ENCODE assay signal across 20 mouse cellular contexts in the genomic region with DNA sequence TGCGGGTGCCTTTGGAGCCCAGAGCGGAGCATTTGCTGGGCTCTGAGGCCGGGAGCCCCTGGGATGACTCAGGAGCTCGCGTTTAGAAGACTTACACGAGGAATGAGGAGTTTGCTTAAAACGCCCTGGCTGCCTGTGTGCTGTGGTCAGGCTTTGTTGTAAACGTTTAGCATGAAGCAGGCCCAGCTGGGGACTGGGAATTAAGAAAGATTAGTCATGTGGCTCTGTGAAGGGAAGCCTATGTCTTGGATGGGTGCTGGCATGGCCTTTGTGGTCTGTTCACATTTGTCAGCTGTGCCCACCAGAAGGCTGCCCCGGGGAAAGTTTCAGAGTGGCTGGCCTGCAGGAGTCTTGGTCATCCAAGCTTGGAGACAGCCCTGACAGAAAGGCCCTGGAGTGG.
DNase-seq lines count a peak whose midpoint lies in the region; ATAC-seq and TF ChIP-seq lines count a peak whose summit lies in the region.
"Had no signal": no experiment of that assay in that cellular context is flagged by ENCODE, and none has a peak within 500 bp of the region (broad histone marks: within the 10 kb centered on the region; RNA-seq: fewer than 3 reads in every experiment).

No protein-coding gene starts in this region.

- H3K4me3 ChIP-seq in lung, embryonic 14.5 days (ENCODE audit: low read depth, low read length): no peak overlapping the region
- H3K4me3 ChIP-seq in lung, postnatal 0 days (ENCODE audit: low read depth, low read length): no peak overlapping the region
- H3K4me3 ChIP-seq in C2C12 (ENCODE audit: insufficient read depth, poor library complexity, severe bottlenecking): no peak overlapping the region
- H3K4me3 ChIP-seq in embryonic facial prominence, embryonic 14.5 days (ENCODE audit: low read depth, low read length): no peak overlapping the region
- H3K4me3 ChIP-seq in stomach, embryonic 15.5 days (replicated peaks): no peak overlapping the region
- H3K4me3 ChIP-seq: embryonic facial prominence, embryonic 12.5 days; forebrain, embryonic 13.5 days; heart, embryonic 15.5 days; hindbrain, embryonic 15.5 days; liver, embryonic 12.5 days had no signal

- H3K27me3 ChIP-seq in lung, embryonic 14.5 days (ENCODE audit: insufficient read depth, low read length): no peaks in the 10 kb centered on the region
- H3K27me3 ChIP-seq in lung, postnatal 0 days (replicated peaks; ENCODE audit: insufficient read depth, low read length): no peaks in the 10 kb centered on the region
- no peaks in the 10 kb centered on the region for H3K27me3 ChIP-seq in C2C12 (ENCODE audit: control insufficient read depth, insufficient read depth, insufficient read length)
- H3K27me3 ChIP-seq in embryonic facial prominence, embryonic 14.5 days (replicated peaks; ENCODE audit: control insufficient read depth, insufficient read depth, low read length): no peaks in the 10 kb centered on the region
- H3K27me3 ChIP-seq in stomach, embryonic 15.5 days (replicated peaks): no peaks in the 10 kb centered on the region
- H3K27me3 ChIP-seq: embryonic facial prominence, embryonic 12.5 days; hindbrain, embryonic 15.5 days had no signal

- 54% methylated on average over 9 of the region's 9 CpGs for WGBS in lung, embryonic 14.5 days
- WGBS in lung, postnatal 0 days: 63% methylated on average over 9 of the region's 9 CpGs
- WGBS in embryonic facial prominence, embryonic 14.5 days: 40% methylated on average over 8 of the region's 9 CpGs
- WGBS in stomach, embryonic 15.5 days: 50% methylated on average over 9 of the region's 9 CpGs

- no peaks in the 10 kb centered on the region for H3K36me3 ChIP-seq in lung, embryonic 14.5 days (ENCODE audit: insufficient read depth)
- H3K36me3 ChIP-seq in lung, postnatal 0 days (ENCODE audit: insufficient read depth, low read length): no peaks in the 10 kb centered on the region
- H3K36me3 ChIP-seq in C2C12 (ENCODE audit: control insufficient read depth, insufficient read depth): peaks cover 5% of the 10 kb centered on the region
- no peaks in the 10 kb centered on the region for H3K36me3 ChIP-seq in embryonic facial prominence, embryonic 14.5 days (ENCODE audit: control insufficient read depth, insufficient read depth, low read length)
- no peaks in the 10 kb centered on the region for H3K36me3 ChIP-seq in stomach, embryonic 15.5 days
- H3K36me3 ChIP-seq: embryonic facial prominence, embryonic 12.5 days; heart, embryonic 15.5 days; hindbrain, embryonic 15.5 days; liver, embryonic 12.5 days had no signal

- H3ac ChIP-seq in C2C12 (ENCODE audit: control insufficient read depth, insufficient read length, low read depth): peak overlapping the region; percentile 62

- no peak for DNase-seq in lung, embryonic 14.5 days
- no peak for DNase-seq in lung, postnatal 0 days (ENCODE audit: low spot score)
- no peak for DNase-seq in embryonic facial prominence, embryonic 14.5 days (ENCODE audit: low spot score)
- DNase-seq in liver: no peak
- DNase-seq in urinary bladder, postnatal 25 days (ENCODE audit: low spot score): no peak
- DNase-seq: cerebellum, adult 11 months; cerebellum, postnatal 36 days; heart, adult 11 months; kidney, adult 18-20 months; kidney, postnatal 25 days; layer of hippocampus, adult 9-11 months; spleen, adult 18-20 months; thymus, postnatal 4 days had no signal

- H3K9me3 ChIP-seq in lung, embryonic 14.5 days (ENCODE audit: low read depth, low read length): no peaks in the 10 kb centered on the region
- no peaks in the 10 kb centered on the region for H3K9me3 ChIP-seq in lung, postnatal 0 days (ENCODE audit: low read length)
- H3K9me3 ChIP-seq in embryonic facial prominence, embryonic 14.5 days (ENCODE audit: control insufficient read depth, low read length): no peaks in the 10 kb centered on the region
- H3K9me3 ChIP-seq in stomach, embryonic 15.5 days: no peaks in the 10 kb centered on the region
- H3K9me3 ChIP-seq: embryonic facial prominence, embryonic 12.5 days; forebrain, embryonic 13.5 days; heart, embryonic 15.5 days; hindbrain, embryonic 15.5 days; liver, embryonic 12.5 days had no signal

- H3K9ac ChIP-seq in lung, embryonic 14.5 days: no peak overlapping the region
- no peak overlapping the region for H3K9ac ChIP-seq in lung, postnatal 0 days (replicated peaks; ENCODE audit: low read depth)
- H3K9ac ChIP-seq in embryonic facial prominence, embryonic 14.5 days (ENCODE audit: low read depth, low read length): no peak overlapping the region
- H3K9ac ChIP-seq in stomach, embryonic 15.5 days: no peak overlapping the region
- H3K9ac ChIP-seq: embryonic facial prominence, embryonic 12.5 days; forebrain, embryonic 13.5 days; heart, embryonic 15.5 days; hindbrain, embryonic 15.5 days; liver, embryonic 12.5 days had no signal

- H3K79me3 ChIP-seq in C2C12 (ENCODE audit: low read depth): peaks cover 35% of the 10 kb centered on the region

- H3K79me2 ChIP-seq in C2C12 (ENCODE audit: control insufficient read depth, insufficient read depth): peaks cover 65% of the 10 kb centered on the region

- ATAC-seq in lung, embryonic 14.5 days (ENCODE audit: insufficient read depth): no peak
- no peak for ATAC-seq in lung, postnatal 0 days
- ATAC-seq in embryonic facial prominence, embryonic 14.5 days (ENCODE audit: low read depth): no peak
- no peak for ATAC-seq in stomach, embryonic 15.5 days (ENCODE audit: insufficient read depth, low FRiP score, low read depth)
- ATAC-seq: forebrain, embryonic 13.5 days; liver, embryonic 12.5 days had no signal

- no peak overlapping the region for H3K4me2 ChIP-seq in lung, embryonic 14.5 days
- no peak overlapping the region for H3K4me2 ChIP-seq in lung, postnatal 0 days (replicated peaks; ENCODE audit: low read depth, low read length)
- H3K4me2 ChIP-seq in embryonic facial prominence, embryonic 14.5 days (ENCODE audit: low read depth, low read length): no peak overlapping the region
- H3K4me2 ChIP-seq in stomach, embryonic 15.5 days: no peak overlapping the region
- H3K4me2 ChIP-seq: embryonic facial prominence, embryonic 12.5 days; forebrain, embryonic 13.5 days; heart, embryonic 15.5 days; hindbrain, embryonic 15.5 days; liver, embryonic 12.5 days had no signal

- H3K4me1 ChIP-seq in lung, embryonic 14.5 days (ENCODE audit: insufficient read depth): peaks cover 15% of the 10 kb centered on the region
- H3K4me1 ChIP-seq in lung, postnatal 0 days (ENCODE audit: insufficient read depth, low read depth, low read length): no peaks in the 10 kb centered on the region
- peaks cover 26% of the 10 kb centered on the region for H3K4me1 ChIP-seq in embryonic facial prominence, embryonic 14.5 days (ENCODE audit: control insufficient read depth, insufficient read depth, low read length)
- H3K4me1 ChIP-seq in stomach, embryonic 15.5 days: peaks cover 26% of the 10 kb centered on the region

- no peak for TF ChIP-seq CTCF in lung, embryonic 14.5 days (IDR thresholded peaks at IDR 0.05; ENCODE audit: low read depth)
- no peak for TF ChIP-seq CTCF in lung, postnatal 0 days (IDR thresholded peaks at IDR 0.05)
- no peak for TF ChIP-seq CTCF in C2C12 (IDR thresholded peaks at IDR 0.05; ENCODE audit: control insufficient read depth, insufficient read depth, insufficient read length)

- no peak for TF ChIP-seq EP300 in lung, postnatal 0 days (IDR thresholded peaks at IDR 0.05)

- H3K27ac ChIP-seq in lung, embryonic 14.5 days (ENCODE audit: low read depth): peak overlapping the region; percentile 8; the same call in 1 of the 2 replicates
- no peak overlapping the region for H3K27ac ChIP-seq in lung, postnatal 0 days (ENCODE audit: low read length)
- 0 out of 2 replicates have a peak overlapping the region, but pooled peaks have one; percentile 31 for H3K27ac ChIP-seq in embryonic facial prominence, embryonic 14.5 days (replicated peaks; ENCODE audit: low read depth, low read length)
- H3K27ac ChIP-seq in stomach, embryonic 15.5 days: peak overlapping the region; percentile 19; the same call in 1 of the 2 replicates
- H3K27ac ChIP-seq: embryonic facial prominence, embryonic 12.5 days; forebrain, embryonic 13.5 days; heart, embryonic 15.5 days; hindbrain, embryonic 15.5 days; liver, embryonic 12.5 days had no signal

TF ChIP-seq in C2C12, 6 proteins besides CTCF, POLR2A, EP300 and RAD21:
- TF ChIP-seq MYOD1 (IDR thresholded peaks at IDR 0.05; ENCODE audit: control insufficient read depth, insufficient read length, low read depth) (peak; percentile 73), MYOG (IDR thresholded peaks at IDR 0.05; ENCODE audit: control insufficient read depth, extremely low read depth, insufficient read length) (no peak), USF1 (IDR thresholded peaks at IDR 0.05; ENCODE audit: low read depth) (peak; percentile 73), CEBPB (IDR thresholded peaks at IDR 0.05; ENCODE audit: low read depth) (peak; percentile 18), FOSL1 (IDR thresholded peaks at IDR 0.05; ENCODE audit: insufficient read depth, low read length, poor library complexity, severe bottlenecking) (peak; percentile 36)
